Mouse (Mus musculus) right cerebral cortex, adult 2 months (tissue): ENCODE results near the gene Rhd.
"Not testable (repeated sequence)": the region's sequence is repeated elsewhere in the genome, so short reads cannot be mapped to it uniquely, and the experiment has no call there.

Experiments used
- DNase-seq, 2 experiments: peaks; one replicate each; pipeline ENCODE4 v3.0.0; 2021 to 2022; ENCODE audit warnings: low spot score in 2 of 2

The Rhd gene

GRCm38 (mm10) chr4:134863937-134864729, at the start of gene Rhd:
Gene Rhd, plus strand, starts transcription at chr4:134864536.
- DNase-seq: no peak

- DNase-seq: no peak
These were observed 46.6 kb upstream of the Rhd start for GRCm38 (mm10) chr4:134817706-134818105.

- no peak for DNase-seq
These were observed 43.3 kb upstream of the Rhd start for GRCm38 (mm10) chr4:134821061-134821460.

GRCm38 (mm10) chr4:134823560-134823959, 40.8 kb upstream of the Rhd start:
- no peak for DNase-seq

GRCm38 (mm10) chr4:134825864-134826263, 38.5 kb upstream of the Rhd start:
- not testable (repeated sequence) for DNase-seq

GRCm38 (mm10) chr4:134826348-134826747, 38.0 kb upstream of the Rhd start:
- no peak for DNase-seq

- DNase-seq: no peak
These were observed 36.5 kb upstream of the Rhd start for GRCm38 (mm10) chr4:134827806-134828205.

- no peak for DNase-seq
These were observed 32.4 kb upstream of the Rhd start for GRCm38 (mm10) chr4:134831934-134832333.

- DNase-seq: no peak
These were observed 28.9 kb upstream of the Rhd start for GRCm38 (mm10) chr4:134835486-134835885.

- DNase-seq: no peak
These were observed 26.1 kb upstream of the Rhd start for GRCm38 (mm10) chr4:134838221-134838620.

- not testable (repeated sequence) for DNase-seq
These were observed 25.6 kb upstream of the Rhd start for GRCm38 (mm10) chr4:134838706-134839105.

- no peak for DNase-seq
These were observed 24.1 kb upstream of the Rhd start for GRCm38 (mm10) chr4:134840231-134840630.

GRCm38 (mm10) chr4:134843566-134843965, 20.8 kb upstream of the Rhd start:
- no peak for DNase-seq

- DNase-seq: no peak
These were observed 16.7 kb upstream of the Rhd start for GRCm38 (mm10) chr4:134847587-134847986.

- DNase-seq: no peak
These were observed 13.8 kb upstream of the Rhd start for GRCm38 (mm10) chr4:134850551-134850950.

- DNase-seq: no peak
These were observed 13.1 kb upstream of the Rhd start for GRCm38 (mm10) chr4:134851236-134851635.

GRCm38 (mm10) chr4:134851876-134852275, 12.5 kb upstream of the Rhd start:
- peak in 1 of 2 experiments; percentile 20 for DNase-seq

GRCm38 (mm10) chr4:134852438-134853255, 11.7 kb upstream of the Rhd start:
- DNase-seq: peak in 1 of 2 experiments; percentile 15

- DNase-seq: peak; percentile 100
These were observed 11.1 kb upstream of the Rhd start, which contains the start of gene Maco1 for GRCm38 (mm10) chr4:134853259-134853636. Gene Maco1, minus strand, starts transcription at chr4:134853345.

- peak; percentile 90 to 96 for DNase-seq
These were observed 10.5 kb upstream of the Rhd start for GRCm38 (mm10) chr4:134853637-134854485.

GRCm38 (mm10) chr4:134855371-134855770, 9.0 kb upstream of the Rhd start:
- DNase-seq: no peak

- no peak for DNase-seq
These were observed 8.3 kb upstream of the Rhd start for GRCm38 (mm10) chr4:134856056-134856455.
